Mouse (Mus musculus): Measurements from ENCODE around the gene Btbd9.

Btbd9 gene

GRCm38 (mm10) chr17:30602175-30602574, 25.9 kb upstream of the Btbd9 start:
- no peak for DNase-seq (ENCODE audit: low spot score in 2 of 2)

GRCm38 (mm10) chr17:30598300-30598699, 22.0 kb upstream of the Btbd9 start:
- DNase-seq (ENCODE audit: low spot score in 2 of 2) = no peak

GRCm38 (mm10) chr17:30597786-30598185, 21.5 kb upstream of the Btbd9 start:
- no peak for DNase-seq (ENCODE audit: low spot score in 2 of 2)

- DNase-seq (ENCODE audit: low spot score in 2 of 2) = no peak
Observed at GRCm38 (mm10) chr17:30594846-30595245, 18.6 kb upstream of the Btbd9 start.

GRCm38 (mm10) chr17:30594407-30594806, 18.1 kb upstream of the Btbd9 start:
- no peak for DNase-seq (ENCODE audit: low spot score in 2 of 2)

GRCm38 (mm10) chr17:30590417-30591198, 14.3 kb upstream of the Btbd9 start:
- DNase-seq (ENCODE audit: low spot score in 2 of 2) = peak in 1 of 2 experiments; percentile 48

- DNase-seq (ENCODE audit: low spot score in 2 of 2) = no peak
Observed at GRCm38 (mm10) chr17:30583258-30584001, 7.1 kb upstream of the Btbd9 start.

GRCm38 (mm10) chr17:30582313-30582712, 6.0 kb upstream of the Btbd9 start:
- no peak for DNase-seq (ENCODE audit: low spot score in 2 of 2)

GRCm38 (mm10) chr17:30581201-30581600, 4.9 kb upstream of the Btbd9 start:
- DNase-seq (ENCODE audit: low spot score in 2 of 2) = no peak

- DNase-seq (ENCODE audit: low spot score in 2 of 2) = no peak
Observed at GRCm38 (mm10) chr17:30580781-30581180, 4.5 kb upstream of the Btbd9 start.

GRCm38 (mm10) chr17:30576946-30577345, 658 bp upstream of the Btbd9 start:
- DNase-seq (ENCODE audit: low spot score in 2 of 2) = no peak

- DNase-seq (ENCODE audit: low spot score in 2 of 2) = peak; percentile 41 to 79
Observed at GRCm38 (mm10) chr17:30575121-30575904, 975 bp downstream of the Btbd9 start.

- DNase-seq (ENCODE audit: low spot score in 2 of 2) = no peak
Observed at GRCm38 (mm10) chr17:30574783-30575075, 1.6 kb downstream of the Btbd9 start.

GRCm38 (mm10) chr17:30573990-30574782, 2.1 kb downstream of the Btbd9 start:
- no peak for DNase-seq (ENCODE audit: low spot score in 2 of 2)

- no peak for DNase-seq (ENCODE audit: low spot score in 2 of 2)
Observed at GRCm38 (mm10) chr17:30570971-30571370, 5.3 kb downstream of the Btbd9 start.

- no peak for DNase-seq (ENCODE audit: low spot score in 2 of 2)
Observed at GRCm38 (mm10) chr17:30570173-30570572, 6.1 kb downstream of the Btbd9 start.

GRCm38 (mm10) chr17:30568473-30568872, 7.8 kb downstream of the Btbd9 start:
- DNase-seq (ENCODE audit: low spot score in 2 of 2) = no peak

GRCm38 (mm10) chr17:30564971-30565370, 11.3 kb downstream of the Btbd9 start:
- DNase-seq (ENCODE audit: low spot score in 2 of 2) = no peak

- DNase-seq (ENCODE audit: low spot score in 2 of 2) = no peak
Observed at GRCm38 (mm10) chr17:30564407-30564806, 11.9 kb downstream of the Btbd9 start.

GRCm38 (mm10) chr17:30563484-30564075, 12.7 kb downstream of the Btbd9 start:
- no peak for DNase-seq (ENCODE audit: low spot score in 2 of 2)

- no peak for DNase-seq (ENCODE audit: low spot score in 2 of 2)
Observed at GRCm38 (mm10) chr17:30562770-30563169, 13.5 kb downstream of the Btbd9 start.

Measured in spleen, postnatal 4 days (tissue).